Mouse (Mus musculus): Measurements from ENCODE around the gene Myo15. TPM values are rescaled to one million over a fixed set of nuclear protein-coding genes. Genes with fewer than 3 reads are reported as not detected.
"Not testable (repeated sequence)": the region's sequence is repeated elsewhere in the genome, so short reads cannot be mapped to it uniquely, and the experiment has no call there.

The Myo15 gene
- polyA plus RNA-seq (2012; rRNA removed), result 0.03 and 0.06 TPM in 2 replicates

DNA sequence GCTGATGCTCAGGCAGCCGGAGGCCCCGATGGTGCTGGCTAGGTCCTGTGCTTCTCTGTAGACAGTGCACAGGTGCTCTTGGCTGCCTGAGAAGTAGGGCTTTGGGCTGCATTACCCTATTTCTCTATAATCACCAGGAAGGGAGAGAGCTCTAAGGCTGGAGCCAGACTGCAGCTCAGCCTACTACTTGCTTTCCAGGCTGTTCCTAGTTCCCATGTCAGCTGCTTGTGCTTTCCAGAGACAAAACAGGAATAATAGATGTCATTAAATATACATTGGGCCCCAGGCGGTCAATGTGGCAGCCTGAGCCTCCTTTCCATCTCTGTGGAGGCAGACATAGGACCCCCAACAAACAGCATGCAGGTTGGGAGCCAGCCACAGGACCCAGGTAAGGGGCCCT, at the start of gene Myo15:
Myo15 (plus strand) TSS at position 301 of the 400 bp plus-strand sequence.
- no peak for DNase-seq (ENCODE audit: low spot score)

DNA sequence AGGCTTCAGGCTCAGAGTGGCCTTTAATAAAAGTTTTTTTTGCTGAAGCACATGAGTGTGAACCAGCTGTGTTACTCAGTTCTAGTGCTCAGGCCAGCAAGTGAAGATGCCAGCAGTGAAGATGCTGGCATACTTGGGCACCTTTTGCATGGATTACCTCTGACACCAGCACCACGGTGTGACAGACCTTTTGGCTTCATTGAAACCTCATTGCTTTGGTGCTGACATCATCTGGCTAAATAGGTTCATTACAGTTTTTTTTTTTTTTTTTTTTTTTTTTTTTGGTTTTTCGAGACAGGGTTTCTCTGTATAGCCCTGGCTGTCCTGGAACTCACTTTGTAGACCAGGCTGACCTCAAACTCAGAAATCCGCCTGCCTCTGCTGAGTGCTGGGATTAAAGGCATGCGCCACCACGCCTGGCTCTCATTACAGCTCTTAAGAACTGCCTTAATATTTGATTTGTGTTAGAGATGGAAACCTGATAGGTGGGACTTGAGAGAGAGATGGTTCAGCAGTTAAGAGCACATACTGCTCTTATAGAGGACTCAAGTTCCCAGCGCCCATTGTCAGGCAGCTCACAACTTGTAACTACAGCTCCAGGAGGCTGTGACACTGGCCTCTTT, 47.0 kb upstream of the Myo15 start:
- DNase-seq (ENCODE audit: low spot score), result no peak

DNA sequence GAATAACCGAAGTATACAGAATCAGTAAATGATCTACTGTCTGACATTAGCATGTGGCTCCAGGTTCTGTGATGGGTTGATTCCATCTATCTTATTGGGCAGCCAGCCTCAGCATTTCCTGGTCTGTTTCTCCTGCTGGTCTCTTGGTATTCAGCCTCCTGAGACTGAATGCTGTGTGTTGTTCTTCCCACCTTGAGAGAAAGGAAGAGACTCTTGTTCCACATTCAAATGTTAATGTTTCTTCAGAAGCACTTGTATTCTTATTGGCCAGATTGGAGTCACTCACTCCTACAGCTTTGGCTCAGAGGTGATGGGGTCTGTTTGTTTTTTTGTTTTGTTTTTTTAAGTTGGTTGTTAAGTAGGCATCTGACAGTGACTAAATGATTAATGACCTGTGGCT, 46.1 kb upstream of the Myo15 start:
- DNase-seq (ENCODE audit: low spot score), result no peak

DNA sequence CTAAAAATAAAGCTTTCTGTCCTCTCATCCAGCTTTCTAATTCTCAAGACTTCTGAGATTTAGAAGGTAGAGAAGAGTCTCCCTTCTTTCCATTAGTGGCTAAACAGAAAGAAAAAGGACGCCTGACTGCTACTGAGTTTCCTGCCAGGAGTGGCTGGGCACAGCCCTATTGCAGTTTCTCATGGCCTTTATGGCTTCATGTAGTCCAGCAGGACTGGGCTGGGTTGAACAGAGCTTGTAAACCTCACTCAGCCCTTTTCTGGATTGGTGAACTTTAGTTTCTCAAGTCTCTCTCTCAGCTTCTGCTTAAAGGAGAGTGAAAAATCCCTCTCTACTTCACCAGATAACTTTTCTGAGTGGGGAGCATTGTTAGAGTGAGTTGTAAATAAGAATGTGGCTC, 42.7 kb upstream of the Myo15 start:
- DNase-seq (ENCODE audit: low spot score), result no peak

DNA sequence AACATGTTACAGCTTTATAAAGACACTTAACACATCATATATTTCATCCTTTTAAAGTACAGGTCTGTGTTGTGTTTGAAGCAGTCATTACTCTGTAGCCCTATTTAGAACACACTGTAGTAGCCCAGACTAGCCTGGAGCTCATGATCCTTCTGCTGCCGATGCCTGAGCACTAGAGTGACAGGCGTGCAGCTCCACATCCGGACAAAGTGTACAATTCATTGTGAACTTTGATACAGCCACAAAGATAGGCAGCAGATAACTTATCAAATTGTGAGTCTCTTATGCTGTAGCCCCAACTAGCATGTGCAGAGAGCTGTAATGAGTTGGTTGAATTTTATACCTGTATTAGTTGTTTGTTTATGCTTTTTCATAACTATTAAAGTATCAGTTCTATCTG, 41.5 kb upstream of the Myo15 start:
- DNase-seq (ENCODE audit: low spot score), result no peak

DNA sequence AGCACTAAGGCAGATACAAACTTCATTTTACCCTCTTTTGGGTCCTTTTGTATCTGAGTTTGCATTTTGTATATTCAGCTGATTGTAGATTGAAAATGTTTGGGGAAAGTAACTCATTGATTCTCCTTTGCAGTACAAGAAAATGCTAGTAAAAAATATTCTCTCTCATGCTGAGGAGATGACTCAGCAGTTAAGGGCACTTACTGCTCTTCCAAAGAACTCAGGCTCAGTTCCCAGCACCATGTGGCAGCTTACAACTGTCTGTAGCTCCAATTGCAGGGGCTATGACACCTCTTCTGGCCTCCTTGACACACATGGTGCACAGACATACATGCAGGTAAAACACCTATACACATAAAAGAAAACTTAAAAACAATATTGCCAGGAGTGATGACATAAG, 35.6 kb upstream of the Myo15 start:
- no peak for DNase-seq (ENCODE audit: low spot score)

DNA sequence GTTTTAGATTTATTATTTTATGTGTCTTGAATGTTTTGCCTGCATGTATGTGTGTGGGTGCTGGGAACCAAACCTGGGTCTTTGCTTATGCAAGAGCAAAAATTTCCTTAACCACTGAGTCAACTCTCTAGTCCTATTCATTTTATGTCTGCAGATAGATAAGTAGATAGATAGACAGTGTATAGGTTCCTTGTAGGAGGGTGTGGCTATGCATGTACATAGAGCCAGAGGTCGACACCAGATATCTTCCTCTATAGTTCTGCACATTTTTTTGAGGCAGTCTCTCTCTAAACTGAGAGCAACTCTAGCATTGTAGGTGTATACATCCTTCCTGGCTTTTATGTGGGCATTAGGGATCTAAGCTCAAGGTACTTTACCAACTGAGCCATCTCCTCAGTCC, 34.0 kb upstream of the Myo15 start:
- no peak for DNase-seq (ENCODE audit: low spot score)

DNA sequence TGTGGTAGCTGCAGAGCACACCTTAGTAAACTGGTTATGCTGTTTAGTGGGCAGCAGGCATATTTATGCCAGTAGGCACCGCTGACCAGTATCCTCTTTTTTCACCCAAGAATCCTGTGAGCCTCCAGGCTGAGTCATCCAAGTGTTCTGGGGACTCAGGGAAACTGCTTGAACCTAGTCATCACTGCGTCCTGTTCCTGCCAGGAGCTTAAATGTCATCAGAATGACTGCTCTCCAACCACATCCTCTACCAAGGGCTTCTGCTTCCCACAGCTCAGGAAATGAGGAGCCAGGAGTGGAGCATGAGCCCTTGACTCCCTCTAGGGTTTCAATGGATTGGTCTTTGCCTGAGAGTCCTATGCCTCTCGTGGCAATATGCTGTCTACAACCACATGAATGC, 32.5 kb upstream of the Myo15 start:
- no peak for DNase-seq (ENCODE audit: low spot score)

DNA sequence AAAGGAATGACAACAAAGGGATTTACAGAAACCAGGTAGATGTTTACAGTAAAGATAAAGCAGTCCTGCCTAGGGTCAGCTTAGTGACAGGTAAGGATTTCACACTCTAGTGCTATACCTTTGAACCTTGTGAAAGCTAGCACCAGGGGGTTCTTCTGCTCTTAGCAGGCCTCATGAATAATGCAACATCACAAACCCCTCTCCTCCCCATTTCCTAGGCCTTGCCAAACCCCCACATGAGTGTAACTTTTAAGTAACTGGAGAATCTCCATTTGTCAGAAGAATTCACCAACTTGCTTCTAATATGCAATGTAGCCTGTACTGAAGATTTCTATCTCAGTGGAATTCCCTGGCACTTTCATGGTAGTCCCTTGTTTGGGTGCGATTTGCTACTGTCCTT, 29.5 kb upstream of the Myo15 start:
- DNase-seq (ENCODE audit: low spot score), result not testable (repeated sequence)

DNA sequence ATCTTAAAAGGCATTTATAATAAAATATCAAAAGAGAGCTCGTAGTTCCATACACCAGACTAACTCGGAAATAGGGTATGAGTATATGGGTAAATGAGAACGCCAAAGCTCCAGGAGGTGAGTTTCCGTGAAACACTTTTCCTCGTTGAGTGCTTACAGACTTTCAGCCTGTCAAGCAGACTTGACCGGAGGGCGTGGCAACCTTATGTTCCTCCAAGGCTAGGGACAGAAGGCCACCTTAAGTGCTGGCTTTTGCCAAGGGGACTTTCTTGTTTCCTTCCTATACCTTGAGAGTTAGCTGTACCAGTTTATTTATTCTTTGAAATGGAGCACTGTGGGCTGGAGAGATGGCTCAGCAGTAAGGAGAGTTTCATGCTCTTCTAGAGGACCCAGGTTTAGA, 29.0 kb upstream of the Myo15 start:
- no peak for DNase-seq (ENCODE audit: low spot score)

DNA sequence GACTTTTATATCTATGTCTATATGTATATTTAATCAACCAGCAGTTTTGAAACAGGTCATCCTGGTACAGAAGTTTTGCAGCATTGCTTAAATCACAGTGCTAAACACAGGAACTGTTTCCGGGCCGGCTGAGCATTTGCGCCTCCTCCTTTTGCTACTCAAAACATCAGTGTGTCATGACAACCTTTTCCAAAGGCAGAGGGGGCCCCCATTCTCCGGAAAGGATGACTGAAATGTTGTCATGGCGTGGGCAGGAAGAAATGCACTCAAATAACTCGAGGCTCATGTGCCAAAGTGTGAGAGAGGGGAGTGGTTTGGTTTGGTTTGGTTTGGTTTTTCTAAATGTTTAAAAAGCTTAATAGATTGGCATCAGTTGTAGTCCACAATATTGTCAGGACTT, 26.2 kb upstream of the Myo15 start:
- DNase-seq (ENCODE audit: low spot score), result no peak

DNA sequence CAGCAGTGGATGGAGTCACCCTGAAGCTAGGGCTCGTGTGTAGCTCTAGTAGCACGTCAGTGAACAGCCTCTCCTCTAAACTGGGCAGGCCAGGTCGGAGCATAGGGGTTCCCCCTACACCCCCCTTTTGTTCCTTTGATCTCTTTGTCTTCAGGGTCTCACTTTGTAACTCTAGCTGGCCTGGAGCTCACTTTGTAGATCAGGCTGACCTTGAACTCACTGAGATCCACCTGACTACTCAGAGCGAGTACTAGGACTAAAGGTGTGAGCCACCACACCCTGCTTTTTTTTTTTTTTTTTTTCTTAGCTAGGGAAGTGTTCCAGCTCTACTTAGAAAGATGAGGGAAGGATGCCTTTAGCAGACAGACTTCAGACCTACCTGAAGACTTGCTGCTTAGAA, 25.1 kb upstream of the Myo15 start:
- DNase-seq (ENCODE audit: low spot score), result no peak

DNA sequence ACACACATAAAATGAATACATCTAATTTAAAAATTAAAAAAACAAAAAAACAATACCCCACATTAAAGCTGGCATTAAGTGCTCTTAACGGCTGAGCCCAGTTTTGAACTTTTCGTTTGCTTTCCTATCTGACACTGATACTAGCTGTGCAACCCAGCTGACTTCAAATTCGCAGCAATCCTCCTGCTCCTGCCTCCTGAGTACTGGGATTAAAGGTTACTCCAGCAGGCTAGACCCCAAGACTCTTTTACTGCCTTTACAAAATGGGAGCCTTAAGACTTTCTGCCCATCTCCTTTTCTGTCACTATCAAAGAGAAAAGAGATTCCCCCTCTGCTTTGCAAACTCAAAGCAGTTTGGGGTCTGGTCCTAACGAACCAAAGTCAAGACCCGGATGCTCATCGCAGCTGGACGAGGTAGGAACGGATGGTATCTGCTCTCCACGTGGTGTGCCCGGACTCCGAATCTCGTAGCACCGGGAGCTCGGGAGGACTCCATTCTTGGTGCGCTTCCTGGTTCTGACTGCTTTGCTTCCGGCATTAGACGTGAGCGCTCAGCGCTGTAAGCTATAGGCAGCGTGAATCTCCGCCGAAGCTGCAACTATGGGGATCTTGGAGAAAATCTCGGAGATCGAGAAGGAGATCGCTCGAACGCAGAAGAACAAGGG, 14.9 kb upstream of the Myo15 start, which contains the start of gene Drg2:
Drg2 (plus strand) TSS at position 512 of the 665 bp plus-strand sequence.
- DNase-seq (ENCODE audit: low spot score), result peak; percentile 76

DNA sequence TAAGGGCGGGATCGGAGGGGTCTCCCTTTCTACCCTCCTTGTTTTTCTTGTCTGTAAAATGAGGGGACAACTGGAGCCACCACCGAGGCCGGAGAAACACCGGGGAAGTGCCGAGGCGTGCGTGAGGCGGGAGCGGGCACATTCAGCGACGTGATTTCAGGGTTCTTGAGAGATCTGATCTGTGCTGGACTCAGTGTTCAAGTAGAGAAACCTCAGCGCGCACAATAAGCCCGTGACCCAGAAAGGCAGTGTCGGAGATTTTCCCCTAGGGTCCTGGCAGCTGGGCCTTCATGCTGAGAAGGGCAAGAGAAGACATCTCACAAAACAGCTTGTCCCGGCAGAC, 14.4 kb upstream of the Myo15 start:
- DNase-seq (ENCODE audit: low spot score), result no peak

DNA sequence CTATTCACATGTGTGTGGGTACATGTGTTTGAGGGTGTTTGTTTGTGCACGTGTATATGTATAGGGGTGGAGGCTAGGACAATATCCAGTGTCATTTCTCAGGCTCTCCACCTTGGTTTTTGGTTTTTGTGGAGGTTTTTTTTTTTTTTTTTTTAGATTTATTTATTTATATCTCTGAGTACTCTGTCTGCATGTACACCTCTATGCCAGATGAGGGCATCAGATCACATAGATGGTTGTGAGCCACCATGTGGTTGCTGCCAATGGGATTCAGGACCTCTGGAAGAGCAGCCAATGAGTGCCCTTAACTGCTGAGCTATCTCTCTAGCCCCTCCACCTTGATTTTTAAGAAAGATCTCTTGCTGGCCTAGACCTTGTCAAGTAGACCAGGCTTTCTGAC, 11.2 kb upstream of the Myo15 start:
- no peak for DNase-seq (ENCODE audit: low spot score)

DNA sequence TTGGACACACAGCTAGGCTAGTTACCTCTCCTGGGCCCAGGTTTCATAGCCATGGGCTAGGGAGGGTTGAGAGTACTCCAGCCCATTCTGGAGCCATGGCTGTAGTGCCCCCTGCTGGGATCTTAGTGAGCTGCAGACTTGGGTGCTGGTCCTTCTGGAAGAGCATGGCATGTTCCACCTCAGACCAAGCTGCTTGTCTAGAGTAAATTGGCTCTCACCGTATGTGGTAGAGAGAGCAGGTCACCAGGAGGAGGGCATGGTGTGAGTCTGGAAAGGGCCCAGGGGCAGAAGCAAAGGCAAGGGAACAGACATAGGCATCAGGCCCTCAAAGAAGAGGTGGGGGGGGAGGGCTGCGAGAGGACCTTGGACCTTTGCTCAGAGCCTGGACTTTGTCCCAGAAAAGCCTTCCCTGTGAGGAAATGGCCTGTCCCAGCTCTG, 3.2 kb upstream of the Myo15 start:
- no peak for DNase-seq (ENCODE audit: low spot score)

DNA sequence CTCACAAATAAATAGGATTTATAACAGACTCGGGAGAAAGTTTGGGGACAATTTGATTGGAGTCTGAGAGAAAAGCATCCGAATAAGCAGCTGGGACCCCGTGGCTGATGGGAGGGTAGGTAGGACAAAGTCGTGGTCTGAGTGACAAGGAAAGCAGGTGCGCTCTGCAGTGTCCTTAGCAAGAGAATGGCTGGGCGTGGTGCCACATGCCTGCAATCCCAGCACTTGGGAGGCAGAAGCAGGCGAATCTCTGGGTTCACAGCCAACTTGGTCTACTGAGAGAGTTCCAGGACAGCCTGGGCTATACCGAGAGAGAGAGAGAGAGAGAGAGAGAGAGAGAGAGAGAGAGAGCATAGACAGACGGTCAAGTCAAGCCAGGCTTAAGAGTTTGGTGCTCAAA, 1.6 kb downstream of the Myo15 start:
- no peak for DNase-seq (ENCODE audit: low spot score)

DNA sequence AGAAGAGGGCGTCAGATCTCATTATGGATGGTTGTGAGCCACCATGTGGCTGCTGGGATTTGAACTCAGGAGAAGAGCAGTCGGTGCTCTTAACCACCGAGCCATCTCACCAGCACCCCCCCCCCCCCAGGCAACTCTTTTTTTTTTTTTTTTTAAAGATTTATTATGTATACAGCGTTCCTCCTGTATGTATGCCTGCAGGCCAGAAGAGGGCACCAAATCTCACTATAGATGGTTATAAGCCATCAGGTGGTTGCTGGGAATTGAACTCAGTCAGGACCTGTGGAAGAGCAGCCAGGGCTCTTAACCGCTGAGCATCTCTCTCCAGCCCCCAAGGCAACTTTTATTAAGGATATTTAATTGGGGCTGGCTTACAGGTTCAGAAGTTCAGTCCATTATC, 5.4 kb downstream of the Myo15 start:
- no peak for DNase-seq (ENCODE audit: low spot score)

DNA sequence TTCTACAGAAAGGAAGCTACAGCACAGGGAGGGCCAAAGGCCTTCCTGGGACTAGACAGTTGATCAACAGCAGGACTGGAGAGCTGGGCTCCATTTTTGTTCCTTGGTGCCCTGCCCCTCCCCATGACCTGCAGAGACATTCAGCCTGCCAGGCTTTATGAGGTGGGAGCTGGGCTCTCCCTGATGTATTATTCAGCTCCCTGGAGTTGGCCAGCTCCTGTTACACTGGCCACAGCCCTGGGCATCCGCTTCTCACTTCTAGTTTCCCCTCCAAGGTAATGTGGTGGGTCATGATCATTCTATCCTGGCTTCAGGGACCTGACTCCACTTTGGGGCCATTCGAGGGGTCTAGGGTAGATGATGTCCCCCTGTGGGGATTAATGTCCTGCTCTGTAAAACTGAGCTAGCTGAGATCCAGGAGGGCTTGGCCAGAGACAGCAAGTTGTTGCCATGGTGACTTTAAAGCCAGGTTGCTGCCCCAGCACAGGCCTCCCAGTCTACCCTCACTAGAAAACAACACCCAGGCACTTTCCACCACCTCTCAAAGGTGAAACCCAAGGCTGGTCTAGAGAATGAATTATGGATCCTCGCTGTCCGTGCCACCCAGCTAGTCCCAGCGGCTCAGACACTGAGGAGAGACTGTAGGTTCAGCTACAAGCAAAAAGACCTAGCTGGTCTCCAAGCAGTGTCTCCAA, 6.7 kb downstream of the Myo15 start:
- DNase-seq (ENCODE audit: low spot score), result no peak

DNA sequence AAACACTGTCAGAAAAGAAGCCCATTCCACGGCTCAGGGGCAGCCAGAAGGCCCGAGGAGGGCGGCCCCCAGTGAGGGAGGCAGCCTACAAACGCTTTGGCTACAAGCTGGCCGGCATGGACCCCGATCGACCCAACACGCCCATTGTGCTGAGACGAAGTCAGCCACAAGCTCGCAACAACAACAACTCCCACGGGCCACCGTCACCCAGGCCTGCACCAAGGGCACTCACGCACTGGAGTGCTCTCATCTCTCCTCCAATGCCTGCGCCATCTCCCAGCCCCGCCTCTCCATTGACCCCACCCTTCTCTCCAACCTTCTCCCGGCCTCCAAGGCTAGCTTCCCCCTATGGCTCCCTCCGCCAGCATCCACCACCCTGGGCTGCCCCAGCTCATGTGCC, 9.0 kb downstream of the Myo15 start:
- no peak for DNase-seq (ENCODE audit: low spot score)

DNA sequence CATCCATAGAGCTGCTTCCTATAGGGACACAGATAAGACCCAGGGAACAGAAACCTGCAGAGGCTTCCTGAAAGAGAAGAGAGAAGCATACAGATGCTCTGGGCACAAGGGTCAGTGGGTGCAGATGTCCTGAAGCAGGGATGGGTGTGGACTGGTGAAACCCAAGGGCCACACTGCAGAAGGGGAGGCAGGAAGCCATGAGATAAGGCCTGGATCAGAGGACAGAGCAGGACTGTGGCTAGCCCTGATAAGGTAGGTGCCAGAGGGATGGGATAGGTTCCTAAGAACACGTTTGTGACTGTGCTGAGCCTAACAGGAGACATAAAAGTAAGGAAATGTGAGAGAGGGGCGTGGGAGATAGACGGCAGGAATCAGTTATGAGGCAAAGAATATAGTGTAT, 17.1 kb downstream of the Myo15 start:
- DNase-seq (ENCODE audit: low spot score), result no peak

DNA sequence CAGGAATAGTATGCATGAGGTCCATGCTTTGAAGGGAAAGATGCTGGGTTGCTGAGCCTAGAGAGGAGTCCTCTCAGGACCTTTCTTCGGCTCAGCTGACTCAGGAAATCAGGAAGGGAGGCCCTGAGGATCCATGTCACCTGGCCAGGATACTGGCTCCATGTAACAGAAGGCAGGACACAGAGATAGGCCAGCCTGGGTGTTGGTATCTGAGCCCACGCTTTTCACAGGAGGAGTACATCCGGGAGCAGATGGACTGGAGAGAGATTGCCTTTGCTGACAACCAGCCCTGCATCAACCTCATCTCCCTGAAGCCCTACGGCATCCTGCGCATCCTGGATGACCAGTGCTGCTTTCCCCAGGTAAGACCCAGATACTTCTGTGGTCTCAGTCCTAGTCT, 23.6 kb downstream of the Myo15 start:
- DNase-seq (ENCODE audit: low spot score), result no peak

DNA sequence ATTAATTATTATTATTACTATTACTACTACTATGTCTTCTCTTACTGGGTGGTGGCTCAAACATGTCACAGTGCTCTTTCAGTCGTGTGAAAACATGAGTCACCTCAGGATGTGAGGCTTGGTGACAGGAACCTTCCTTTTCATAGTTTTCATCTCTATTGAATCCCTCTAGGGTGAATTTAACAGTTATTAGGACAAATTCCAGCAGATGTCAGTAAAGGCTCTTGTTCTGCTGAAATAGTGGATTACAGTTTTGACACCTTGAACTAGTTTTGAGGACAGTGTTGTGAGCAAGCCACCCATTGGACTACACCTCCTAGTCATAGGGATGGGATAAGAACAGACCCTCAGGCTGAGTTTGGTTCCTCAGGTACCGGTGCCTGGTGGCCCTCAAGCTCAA, 26.6 kb downstream of the Myo15 start:
- DNase-seq (ENCODE audit: low spot score), result no peak
